Mouse (Mus musculus): ENCODE measurements at regions not wholly inside any gene's neighbourhood (a gene's known extent, or its start where the extent isn't known, plus 50 kb on each side); places are given as distances from the start of the nearest gene placed in this dataset.

GRCm38 (mm10) chr4:135047771-135048170, 72.7 kb upstream of the Runx3 start:
- TF ChIP-seq EP300 (IDR thresholded peaks at IDR 0.05; ENCODE audit: low read depth) = no peak
- no peak for TF ChIP-seq CTCF (IDR thresholded peaks at IDR 0.05; ENCODE audit: low read depth)
- ATAC-seq (ENCODE audit: insufficient read depth) (no peak), DNase-seq (ENCODE audit: low read depth in 3 of 3, low spot score in 3 of 3) (no peak)
- Histone ChIP-seq H3K9ac (replicated peaks) (no peak overlapping the region), H3K4me3 (ENCODE audit: insufficient read depth in 1 of 2, low read depth in 2 of 2, low read length in 2 of 2) (no peak overlapping the region), H3K27me3 (ENCODE audit: control insufficient read depth, insufficient read depth, low read length) (no peaks in the 10 kb centered on the region), H3K4me1 (replicated peaks; ENCODE audit: control insufficient read depth in 2 of 2, insufficient read depth in 2 of 2, low read length in 1 of 2) (peaks cover 4 to 7% of the 10 kb centered on the region in 2 experiments), H3K36me3 (replicated peaks; ENCODE audit: control insufficient read depth, insufficient read depth, low read depth) (no peaks in the 10 kb centered on the region), H3K9me3 (ENCODE audit: control insufficient read depth, low read length) (no peaks in the 10 kb centered on the region), H3K4me2 (ENCODE audit: low read depth) (no peak overlapping the region), H3K27ac (no peak overlapping the region)
- WGBS (ENCODE audit: insufficient replicate concordance) = 61% methylated on average over 5 of the region's 5 CpGs

- Histone ChIP-seq H3K9ac (replicated peaks) (no peak overlapping the region), H3K9me3 (ENCODE audit: control insufficient read depth, low read length) (peaks cover 3% of the 10 kb centered on the region; the same call in 1 of the 2 replicates), H3K4me1 (replicated peaks; ENCODE audit: control insufficient read depth in 2 of 2, insufficient read depth in 2 of 2, low read length in 1 of 2) (peaks cover 4 to 7% of the 10 kb centered on the region in 2 experiments), H3K27me3 (ENCODE audit: control insufficient read depth, insufficient read depth, low read length) (no peaks in the 10 kb centered on the region), H3K36me3 (replicated peaks; ENCODE audit: control insufficient read depth, insufficient read depth, low read depth) (no peaks in the 10 kb centered on the region), H3K4me2 (ENCODE audit: low read depth) (no peak overlapping the region), H3K27ac (no peak overlapping the region), H3K4me3 (ENCODE audit: insufficient read depth in 1 of 2, low read depth in 2 of 2, low read length in 2 of 2) (no peak overlapping the region)
- 58% methylated on average over 10 of the region's 10 CpGs for WGBS (ENCODE audit: insufficient replicate concordance)
- TF ChIP-seq EP300 (IDR thresholded peaks at IDR 0.05; ENCODE audit: low read depth) (no peak), CTCF (IDR thresholded peaks at IDR 0.05; ENCODE audit: low read depth) (no peak)
- ATAC-seq (ENCODE audit: insufficient read depth) (no peak), DNase-seq (ENCODE audit: low read depth in 3 of 3, low spot score in 3 of 3) (no peak)
These were observed 70.5 kb upstream of the Runx3 start for GRCm38 (mm10) chr4:135049924-135050323.

DNA sequence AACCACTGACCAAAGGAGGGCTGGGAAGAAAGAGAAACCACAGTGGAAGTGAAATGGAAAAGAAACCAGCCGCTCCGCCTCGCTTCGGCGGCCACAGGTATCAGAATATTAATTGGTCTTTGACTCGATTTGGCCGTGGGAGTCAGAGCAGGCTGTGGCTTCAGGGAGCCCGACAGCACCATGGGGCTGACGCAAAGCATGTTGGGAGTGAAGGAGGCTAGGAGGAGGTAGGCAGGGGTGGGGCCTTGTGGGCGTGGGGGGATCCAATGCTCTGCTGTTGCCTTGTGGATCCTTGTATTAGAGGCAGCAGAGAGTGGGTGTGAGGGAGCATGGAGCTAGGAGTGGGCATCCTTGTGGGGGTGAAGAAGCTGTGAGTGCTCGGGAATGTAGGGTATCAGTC, 69.0 kb upstream of the Runx3 start:
- Histone ChIP-seq H3K27me3 (ENCODE audit: control insufficient read depth, insufficient read depth, low read length) (no peaks in the 10 kb centered on the region), H3K4me3 (ENCODE audit: insufficient read depth in 1 of 2, low read depth in 2 of 2, low read length in 2 of 2) (no peak overlapping the region), H3K9me3 (ENCODE audit: control insufficient read depth, low read length) (peaks cover 3% of the 10 kb centered on the region; the same call in 1 of the 2 replicates), H3K9ac (replicated peaks) (no peak overlapping the region), H3K4me1 (replicated peaks; ENCODE audit: control insufficient read depth in 2 of 2, insufficient read depth in 2 of 2, low read length in 1 of 2) (peaks cover 3 to 4% of the 10 kb centered on the region in 2 experiments), H3K27ac (no peak overlapping the region), H3K36me3 (replicated peaks; ENCODE audit: control insufficient read depth, insufficient read depth, low read depth) (no peaks in the 10 kb centered on the region), H3K4me2 (ENCODE audit: low read depth) (no peak overlapping the region)
- ATAC-seq (ENCODE audit: insufficient read depth) (no peak), DNase-seq (ENCODE audit: low read depth in 3 of 3, low spot score in 3 of 3) (no peak)
- 70% methylated on average over 11 of the region's 11 CpGs for WGBS (ENCODE audit: insufficient replicate concordance)
- TF ChIP-seq EP300 (IDR thresholded peaks at IDR 0.05; ENCODE audit: low read depth) = no peak
- no peak for TF ChIP-seq CTCF (IDR thresholded peaks at IDR 0.05; ENCODE audit: low read depth)

DNA sequence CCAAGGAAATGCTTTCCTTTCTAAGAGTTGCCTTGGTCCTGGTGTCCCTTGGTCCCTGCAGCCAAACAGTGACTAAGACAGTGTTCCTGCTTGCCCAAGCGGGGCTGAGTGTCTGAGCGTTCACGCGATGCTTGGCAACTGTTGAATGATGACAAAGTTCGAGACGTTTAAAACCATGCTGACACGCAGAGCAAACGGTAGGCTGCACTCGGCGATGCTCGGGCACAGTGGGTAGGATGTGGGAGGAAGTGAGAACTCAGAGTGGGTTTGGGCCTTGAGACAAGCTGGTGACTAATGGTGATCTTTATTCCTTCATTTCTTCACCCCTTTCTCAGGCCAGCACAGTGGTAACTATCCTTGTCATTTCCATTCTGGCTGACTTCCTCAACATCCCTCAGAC, 66.9 kb upstream of the Runx3 start:
- Histone ChIP-seq H3K4me1 (replicated peaks; ENCODE audit: control insufficient read depth in 2 of 2, insufficient read depth in 2 of 2, low read length in 1 of 2) (no peaks in the 10 kb centered on the region), H3K9ac (replicated peaks) (no peak overlapping the region), H3K36me3 (replicated peaks; ENCODE audit: control insufficient read depth, insufficient read depth, low read depth) (no peaks in the 10 kb centered on the region), H3K4me3 (ENCODE audit: insufficient read depth in 1 of 2, low read depth in 2 of 2, low read length in 2 of 2) (no peak overlapping the region), H3K9me3 (ENCODE audit: control insufficient read depth, low read length) (peaks cover 3% of the 10 kb centered on the region; the same call in 1 of the 2 replicates), H3K4me2 (ENCODE audit: low read depth) (no peak overlapping the region), H3K27ac (no peak overlapping the region), H3K27me3 (ENCODE audit: control insufficient read depth, insufficient read depth, low read length) (no peaks in the 10 kb centered on the region)
- DNase-seq (ENCODE audit: low read depth in 3 of 3, low spot score in 3 of 3) = no peak
- TF ChIP-seq CTCF (IDR thresholded peaks at IDR 0.05; ENCODE audit: low read depth) = no peak
- no peak for TF ChIP-seq EP300 (IDR thresholded peaks at IDR 0.05; ENCODE audit: low read depth)
- no peak for ATAC-seq (ENCODE audit: insufficient read depth)
- 77% methylated on average over 11 of the region's 11 CpGs for WGBS (ENCODE audit: insufficient replicate concordance)

DNA sequence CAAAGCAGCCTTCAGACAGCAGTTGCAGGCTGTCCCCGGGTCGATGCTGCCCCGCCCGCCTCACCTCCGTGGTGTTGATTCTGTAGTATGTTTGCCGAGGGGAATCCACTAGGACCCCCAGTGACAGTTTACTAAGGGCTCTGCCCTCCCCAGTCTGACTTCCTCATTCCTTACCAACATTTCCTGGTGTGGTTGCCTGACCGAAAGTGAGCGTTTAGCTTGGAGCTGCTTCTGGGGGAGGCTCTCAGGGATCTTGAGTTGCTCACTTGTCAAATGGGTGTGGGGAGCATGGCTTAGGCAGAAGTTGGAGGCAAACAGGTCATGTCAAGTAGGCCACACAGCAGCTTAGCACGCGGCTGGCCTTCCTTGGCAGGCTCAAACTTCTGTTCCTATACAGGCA, 66.1 kb upstream of the Runx3 start:
- H3K27me3 ChIP-seq (ENCODE audit: control insufficient read depth, insufficient read depth, low read length) = no peaks in the 10 kb centered on the region
- H3K27ac ChIP-seq = no peak overlapping the region
- no peaks in the 10 kb centered on the region for H3K36me3 ChIP-seq (replicated peaks; ENCODE audit: control insufficient read depth, insufficient read depth, low read depth)
- DNase-seq (ENCODE audit: low read depth in 3 of 3, low spot score in 3 of 3) (no peak), ATAC-seq (ENCODE audit: insufficient read depth) (no peak)
- WGBS (ENCODE audit: insufficient replicate concordance) = 17% methylated on average over 10 of the region's 10 CpGs
- TF ChIP-seq EP300 (IDR thresholded peaks at IDR 0.05; ENCODE audit: low read depth) (no peak), CTCF (IDR thresholded peaks at IDR 0.05; ENCODE audit: low read depth) (no peak)
- no peak overlapping the region for H3K9ac ChIP-seq (replicated peaks)
- no peak overlapping the region for H3K4me2 ChIP-seq (ENCODE audit: low read depth)
- H3K9me3 ChIP-seq (ENCODE audit: control insufficient read depth, low read length) = peaks cover 3% of the 10 kb centered on the region; the same call in 1 of the 2 replicates
- H3K4me3 ChIP-seq (ENCODE audit: insufficient read depth in 1 of 2, low read depth in 2 of 2, low read length in 2 of 2) = no peak overlapping the region
- no peaks in the 10 kb centered on the region for H3K4me1 ChIP-seq (replicated peaks; ENCODE audit: control insufficient read depth in 2 of 2, insufficient read depth in 2 of 2, low read length in 1 of 2)

Data from liver, embryonic 14.5 days (tissue).